Mouse (Mus musculus) kidney, adult 2 months (tissue): ENCODE results near the gene Nudt7.

ENCODE experiments used
- CTCF ChIP-seq: fragments of 200-500 bp; conservative IDR thresholded peaks from 2 replicates; pipeline ENCODE4 v1.5.1; 2011; ENCODE audit warnings: low read depth, mild to moderate bottlenecking, control low read depth, low read length, moderate library complexity, mixed read lengths; ENCODE audit not compliant: insufficient read depth, insufficient read length
- POLR2A ChIP-seq: fragments of 200-500 bp; IDR thresholded peaks from one replicate; pipeline ENCODE4 v1.6.1; 2011; ENCODE audit warnings: low read depth, low read length, control low read depth

- no peak for TF ChIP-seq CTCF
- no peak for TF ChIP-seq POLR2A
Measured at GRCm38 (mm10) chr8:114103401-114103800, 30.0 kb upstream of the Nudt7 start.
